Mouse (Mus musculus): ENCODE data around the gene Cdh13. TPM values are rescaled to one million over a fixed set of nuclear protein-coding genes. Genes with fewer than 3 reads are reported as not detected.

The Cdh13 gene
- polyA plus RNA-seq, 1 experiment from 2014 or later = 37.1 TPM

DNA sequence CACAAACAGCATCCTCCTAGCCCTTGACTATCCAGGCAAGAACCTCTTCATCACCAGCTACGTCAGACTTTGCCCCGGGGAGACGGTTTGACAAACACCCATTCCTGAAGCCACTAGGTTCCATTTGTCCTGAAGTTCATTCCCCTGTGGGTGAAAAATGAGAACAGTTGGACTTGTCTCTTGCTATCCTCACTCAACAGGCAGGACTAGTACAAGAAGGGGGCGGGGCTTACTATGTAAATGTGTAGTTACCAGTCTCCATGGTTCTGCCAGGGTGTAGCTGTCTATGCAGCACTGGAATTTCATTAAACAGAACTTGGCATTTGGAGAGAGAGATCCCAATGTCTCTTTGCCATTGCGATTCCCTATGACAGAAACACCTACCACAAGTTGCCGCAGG, 544.2 kb downstream of the Cdh13 start:
- Histone ChIP-seq H3K4me2 (no peak overlapping the region), H3K9me3 (replicated peaks; ENCODE audit: control insufficient read depth, low read length) (no peaks in the 10 kb centered on the region), H3K27ac (ENCODE audit: low read depth, low read length) (no peak overlapping the region), H3K36me3 (ENCODE audit: control insufficient read depth, insufficient read depth, low read length) (no peaks in the 10 kb centered on the region), H3K9ac (ENCODE audit: low read depth, low read length) (no peak overlapping the region), H3K4me3 (ENCODE audit: low read depth, low read length) (no peak overlapping the region), H3K4me1 (ENCODE audit: control insufficient read depth, insufficient read depth, low read length) (no peaks in the 10 kb centered on the region), H3K27me3 (ENCODE audit: control insufficient read depth, insufficient read depth, low read length) (no peaks in the 10 kb centered on the region)
- WGBS (ENCODE audit: insufficient replicate concordance) = 83% methylated on average over 6 of the region's 6 CpGs
- ATAC-seq (replicated peaks; ENCODE audit: insufficient number of reproducible peaks, low FRiP score, low TSS enrichment) = no peak

- Histone ChIP-seq H3K36me3 (ENCODE audit: control insufficient read depth, insufficient read depth, low read length) (no peaks in the 10 kb centered on the region), H3K27ac (ENCODE audit: low read depth, low read length) (no peak overlapping the region), H3K9me3 (replicated peaks; ENCODE audit: control insufficient read depth, low read length) (no peaks in the 10 kb centered on the region), H3K4me3 (ENCODE audit: low read depth, low read length) (no peak overlapping the region), H3K27me3 (ENCODE audit: control insufficient read depth, insufficient read depth, low read length) (no peaks in the 10 kb centered on the region), H3K9ac (ENCODE audit: low read depth, low read length) (no peak overlapping the region), H3K4me2 (no peak overlapping the region), H3K4me1 (ENCODE audit: control insufficient read depth, insufficient read depth, low read length) (no peaks in the 10 kb centered on the region)
- 58% methylated on average over 5 of the region's 5 CpGs for WGBS (ENCODE audit: insufficient replicate concordance)
- no peak for ATAC-seq (replicated peaks; ENCODE audit: insufficient number of reproducible peaks, low FRiP score, low TSS enrichment)
Observed at GRCm38 (mm10) chr8:118830291-118830690, 546.8 kb downstream of the Cdh13 start.

DNA sequence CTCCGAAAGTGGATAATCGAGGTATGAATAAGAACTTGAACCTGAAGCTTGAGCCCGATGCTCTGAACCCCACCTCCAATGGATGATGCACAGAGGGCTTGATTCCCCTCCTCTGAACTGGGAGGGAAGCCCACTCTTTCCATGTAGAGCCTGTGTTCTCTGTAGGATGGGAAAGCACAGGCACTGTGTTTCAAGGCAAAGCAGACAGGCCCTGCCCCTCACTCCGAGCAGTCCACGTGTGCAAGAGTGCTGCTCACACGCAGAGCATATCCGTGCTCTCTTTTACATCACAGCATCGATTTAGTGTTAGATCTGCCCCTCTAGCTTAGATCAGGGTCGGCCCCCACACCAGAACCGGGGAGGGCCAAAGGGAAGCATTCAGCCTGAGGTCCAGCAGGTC, 547.5 kb downstream of the Cdh13 start:
- ATAC-seq (replicated peaks; ENCODE audit: insufficient number of reproducible peaks, low FRiP score, low TSS enrichment) = no peak
- Histone ChIP-seq H3K4me3 (ENCODE audit: low read depth, low read length) (no peak overlapping the region), H3K9ac (ENCODE audit: low read depth, low read length) (no peak overlapping the region), H3K9me3 (replicated peaks; ENCODE audit: control insufficient read depth, low read length) (no peaks in the 10 kb centered on the region), H3K27me3 (ENCODE audit: control insufficient read depth, insufficient read depth, low read length) (no peaks in the 10 kb centered on the region), H3K4me1 (ENCODE audit: control insufficient read depth, insufficient read depth, low read length) (no peaks in the 10 kb centered on the region), H3K27ac (ENCODE audit: low read depth, low read length) (no peak overlapping the region), H3K36me3 (ENCODE audit: control insufficient read depth, insufficient read depth, low read length) (no peaks in the 10 kb centered on the region), H3K4me2 (no peak overlapping the region)
- WGBS (ENCODE audit: insufficient replicate concordance) = 83% methylated on average over 10 of the region's 10 CpGs

- H3K4me3 ChIP-seq (ENCODE audit: low read depth, low read length) = no peak overlapping the region
- H3K4me1 ChIP-seq (ENCODE audit: control insufficient read depth, insufficient read depth, low read length) = no peaks in the 10 kb centered on the region
- no peak overlapping the region for H3K9ac ChIP-seq (ENCODE audit: low read depth, low read length)
- H3K4me2 ChIP-seq = no peak overlapping the region
- H3K9me3 ChIP-seq (replicated peaks; ENCODE audit: control insufficient read depth, low read length) = 0 out of 2 replicates have a peak, but pooled peaks cover 2% of the 10 kb centered on the region
- WGBS (ENCODE audit: insufficient replicate concordance) = 89% methylated on average over 2 of the region's 2 CpGs
- ATAC-seq (replicated peaks; ENCODE audit: insufficient number of reproducible peaks, low FRiP score, low TSS enrichment) = no peak
- H3K36me3 ChIP-seq (ENCODE audit: control insufficient read depth, insufficient read depth, low read length) = no peaks in the 10 kb centered on the region
- H3K27ac ChIP-seq (ENCODE audit: low read depth, low read length) = no peak overlapping the region
- no peaks in the 10 kb centered on the region for H3K27me3 ChIP-seq (ENCODE audit: control insufficient read depth, insufficient read depth, low read length)
Observed at GRCm38 (mm10) chr8:118838801-118839200, 555.3 kb downstream of the Cdh13 start.

GRCm38 (mm10) chr8:118845690-118846089, 562.2 kb downstream of the Cdh13 start:
- ATAC-seq (replicated peaks; ENCODE audit: insufficient number of reproducible peaks, low FRiP score, low TSS enrichment) = no peak
- Histone ChIP-seq H3K4me1 (ENCODE audit: control insufficient read depth, insufficient read depth, low read length) (no peaks in the 10 kb centered on the region), H3K27ac (ENCODE audit: low read depth, low read length) (no peak overlapping the region), H3K9me3 (replicated peaks; ENCODE audit: control insufficient read depth, low read length) (0 out of 2 replicates have a peak, but pooled peaks cover 2% of the 10 kb centered on the region), H3K4me3 (ENCODE audit: low read depth, low read length) (no peak overlapping the region), H3K4me2 (no peak overlapping the region), H3K9ac (ENCODE audit: low read depth, low read length) (no peak overlapping the region), H3K27me3 (ENCODE audit: control insufficient read depth, insufficient read depth, low read length) (no peaks in the 10 kb centered on the region), H3K36me3 (ENCODE audit: control insufficient read depth, insufficient read depth, low read length) (no peaks in the 10 kb centered on the region)

DNA sequence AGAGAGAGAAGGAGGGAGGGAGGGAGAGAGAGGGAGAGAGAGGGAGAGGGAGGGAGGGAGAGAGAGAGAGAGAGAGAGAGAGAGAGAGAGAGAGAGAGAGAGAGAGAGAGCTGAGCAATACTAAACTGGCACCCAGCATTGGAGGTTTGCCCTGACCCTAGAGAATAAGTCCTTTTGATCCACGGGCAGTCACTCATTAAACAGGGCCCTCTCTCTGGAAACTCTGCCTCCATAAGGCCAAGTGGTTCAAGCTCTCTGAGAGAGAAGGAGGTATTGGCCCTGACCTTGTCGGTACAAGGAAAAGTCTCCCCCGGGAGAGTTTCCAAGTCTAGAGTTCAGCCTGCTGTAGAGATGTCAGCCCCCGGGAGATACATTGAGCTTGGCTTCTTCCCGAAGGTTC, 564.5 kb downstream of the Cdh13 start:
- no peaks in the 10 kb centered on the region for H3K36me3 ChIP-seq (ENCODE audit: control insufficient read depth, insufficient read depth, low read length)
- H3K4me2 ChIP-seq = no peak overlapping the region
- H3K9ac ChIP-seq (ENCODE audit: low read depth, low read length) = no peak overlapping the region
- H3K4me3 ChIP-seq (ENCODE audit: low read depth, low read length) = no peak overlapping the region
- 61% methylated on average over 5 of the region's 5 CpGs for WGBS (ENCODE audit: insufficient replicate concordance)
- no peaks in the 10 kb centered on the region for H3K27me3 ChIP-seq (ENCODE audit: control insufficient read depth, insufficient read depth, low read length)
- H3K27ac ChIP-seq (ENCODE audit: low read depth, low read length) = no peak overlapping the region
- ATAC-seq (replicated peaks; ENCODE audit: insufficient number of reproducible peaks, low FRiP score, low TSS enrichment) = no peak
- H3K9me3 ChIP-seq (replicated peaks; ENCODE audit: control insufficient read depth, low read length) = no peaks in the 10 kb centered on the region
- no peaks in the 10 kb centered on the region for H3K4me1 ChIP-seq (ENCODE audit: control insufficient read depth, insufficient read depth, low read length)

DNA sequence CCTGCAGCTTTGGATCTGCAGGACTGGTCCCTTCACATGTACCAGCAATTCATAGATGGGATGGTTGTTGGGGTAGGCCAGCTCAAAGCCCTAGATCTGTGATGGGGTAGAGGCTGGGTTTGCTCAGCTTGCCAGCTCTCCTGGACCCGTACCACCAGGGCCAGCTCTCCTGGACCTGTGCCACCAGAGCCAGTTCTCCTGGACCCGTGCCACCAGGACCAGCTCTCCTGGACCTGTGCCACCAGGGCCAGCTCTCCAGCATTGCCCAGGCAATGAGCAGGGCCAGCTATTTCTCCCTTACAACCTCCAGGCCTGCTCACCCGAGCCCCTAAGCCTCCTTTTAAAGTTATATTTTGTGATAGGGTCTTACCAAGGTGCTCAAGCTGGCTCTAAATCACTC, 566.0 kb downstream of the Cdh13 start:
- H3K4me1 ChIP-seq (ENCODE audit: control insufficient read depth, insufficient read depth, low read length) = no peaks in the 10 kb centered on the region
- H3K36me3 ChIP-seq (ENCODE audit: control insufficient read depth, insufficient read depth, low read length) = no peaks in the 10 kb centered on the region
- no peak overlapping the region for H3K27ac ChIP-seq (ENCODE audit: low read depth, low read length)
- WGBS (ENCODE audit: insufficient replicate concordance) = 72% methylated on average over 3 of the region's 3 CpGs
- no peak overlapping the region for H3K4me2 ChIP-seq
- H3K9ac ChIP-seq (ENCODE audit: low read depth, low read length) = no peak overlapping the region
- H3K4me3 ChIP-seq (ENCODE audit: low read depth, low read length) = no peak overlapping the region
- no peak for ATAC-seq (replicated peaks; ENCODE audit: insufficient number of reproducible peaks, low FRiP score, low TSS enrichment)
- H3K27me3 ChIP-seq (ENCODE audit: control insufficient read depth, insufficient read depth, low read length) = no peaks in the 10 kb centered on the region
- H3K9me3 ChIP-seq (replicated peaks; ENCODE audit: control insufficient read depth, low read length) = no peaks in the 10 kb centered on the region

GRCm38 (mm10) chr8:118850381-118850780, 566.8 kb downstream of the Cdh13 start:
- no peak for ATAC-seq (replicated peaks; ENCODE audit: insufficient number of reproducible peaks, low FRiP score, low TSS enrichment)
- WGBS (ENCODE audit: insufficient replicate concordance) = 15% methylated on average over 6 of the region's 6 CpGs

GRCm38 (mm10) chr8:118851361-118851760, 567.8 kb downstream of the Cdh13 start:
- Histone ChIP-seq H3K27ac (ENCODE audit: low read depth, low read length) (no peak overlapping the region), H3K4me1 (ENCODE audit: control insufficient read depth, insufficient read depth, low read length) (no peaks in the 10 kb centered on the region), H3K4me2 (no peak overlapping the region), H3K36me3 (ENCODE audit: control insufficient read depth, insufficient read depth, low read length) (no peaks in the 10 kb centered on the region), H3K9ac (ENCODE audit: low read depth, low read length) (no peak overlapping the region), H3K27me3 (ENCODE audit: control insufficient read depth, insufficient read depth, low read length) (no peaks in the 10 kb centered on the region), H3K9me3 (replicated peaks; ENCODE audit: control insufficient read depth, low read length) (no peaks in the 10 kb centered on the region), H3K4me3 (ENCODE audit: low read depth, low read length) (no peak overlapping the region)
- ATAC-seq (replicated peaks; ENCODE audit: insufficient number of reproducible peaks, low FRiP score, low TSS enrichment) = no peak
- 86% methylated on average over 10 of the region's 10 CpGs for WGBS (ENCODE audit: insufficient replicate concordance)

More at GRCm38 (mm10) chr8:118850381-118850780, 566.8 kb downstream of the Cdh13 start:
- Histone ChIP-seq H3K36me3 (ENCODE audit: control insufficient read depth, insufficient read depth, low read length) (no peaks in the 10 kb centered on the region), H3K9ac (ENCODE audit: low read depth, low read length) (no peak overlapping the region), H3K9me3 (replicated peaks; ENCODE audit: control insufficient read depth, low read length) (no peaks in the 10 kb centered on the region), H3K4me1 (ENCODE audit: control insufficient read depth, insufficient read depth, low read length) (no peaks in the 10 kb centered on the region), H3K4me3 (ENCODE audit: low read depth, low read length) (no peak overlapping the region), H3K27me3 (ENCODE audit: control insufficient read depth, insufficient read depth, low read length) (no peaks in the 10 kb centered on the region), H3K4me2 (no peak overlapping the region), H3K27ac (ENCODE audit: low read depth, low read length) (no peak overlapping the region)
